Mouse (Mus musculus) bone marrow macrophage, adult 2 months (primary cell): Measurements from ENCODE around the gene Pias4. TPM values are rescaled to one million over a fixed set of nuclear protein-coding genes. Genes with fewer than 3 reads are reported as not detected.

Experiments
- H3K27ac ChIP-seq: 2 replicates; pipeline ENCODE4 v1.5.1; 2012; ENCODE audit warnings: low read depth, low read length; ENCODE audit not compliant: insufficient read depth
- H3K4me1 ChIP-seq: 2 replicates; pipeline ENCODE4 v1.6.1; 2012; ENCODE audit warnings: low read length; ENCODE audit not compliant: control insufficient read depth, insufficient read depth
- H3K4me3 ChIP-seq: 2 replicates; pipeline ENCODE4 v1.5.1; 2012; ENCODE audit warnings: mild to moderate bottlenecking, low read length, moderate library complexity; ENCODE audit not compliant: insufficient read depth
- CTCF ChIP-seq: IDR thresholded peaks from 2 replicates; pipeline ENCODE4 v1.5.1; 2012; ENCODE audit warnings: low read depth, mild to moderate bottlenecking, low read length, moderate library complexity
- POLR2A ChIP-seq: IDR thresholded peaks from 2 replicates; pipeline ENCODE4 v1.6.1; 2012; ENCODE audit warnings: mild to moderate bottlenecking, low read depth, low read length, borderline replicate concordance
- polyA plus RNA-seq: library from polyadenylated mRNA; stranded (reverse); fragments of >200 nt; gene quantifications from 2 replicates; pipeline ENCODE4 v1.2.4, GENCODE M21; 2012; ENCODE audit not compliant: missing spikeins, insufficient read depth, insufficient read length

Gene Pias4
- polyA plus RNA-seq, 1 experiment: 21.9 TPM

- TF ChIP-seq POLR2A (no peak), CTCF (no peak)
- Histone ChIP-seq H3K4me3 (no peak overlapping the region), H3K4me1 (peaks cover 2% of the 10 kb centered on the region; the same call in 1 of the 2 replicates), H3K27ac (no peak overlapping the region)
Observed at GRCm38 (mm10) chr10:81152609-81153008, 15.1 kb downstream of the Pias4 start.

GRCm38 (mm10) chr10:81151261-81151660 is 16.5 kb downstream of the Pias4 start:
- Histone ChIP-seq H3K4me1 (peaks cover 9% of the 10 kb centered on the region; the same call in 1 of the 2 replicates), H3K27ac (no peak overlapping the region), H3K4me3 (no peak overlapping the region)
- TF ChIP-seq POLR2A: no peak
- no peak for TF ChIP-seq CTCF

- no peak overlapping the region for H3K4me3 ChIP-seq
- peaks cover 31% of the 10 kb centered on the region for H3K4me1 ChIP-seq
- H3K27ac ChIP-seq: no peak overlapping the region
- TF ChIP-seq CTCF: no peak
- no peak for TF ChIP-seq POLR2A
Observed at GRCm38 (mm10) chr10:81146296-81146695, 21.4 kb downstream of the Pias4 start.

GRCm38 (mm10) chr10:81145778-81146177 is 21.9 kb downstream of the Pias4 start:
- Histone ChIP-seq H3K4me1 (peaks cover 33% of the 10 kb centered on the region), H3K27ac (no peak overlapping the region), H3K4me3 (no peak overlapping the region)
- TF ChIP-seq POLR2A (no peak), CTCF (no peak)

GRCm38 (mm10) chr10:81145307-81145706 is 22.4 kb downstream of the Pias4 start:
- TF ChIP-seq POLR2A: no peak
- H3K4me1 ChIP-seq: peaks cover 37% of the 10 kb centered on the region
- no peak overlapping the region for H3K27ac ChIP-seq
- no peak overlapping the region for H3K4me3 ChIP-seq

- H3K27ac ChIP-seq: no peak overlapping the region
- no peak overlapping the region for H3K4me3 ChIP-seq
- H3K4me1 ChIP-seq: peaks cover 43% of the 10 kb centered on the region
- TF ChIP-seq POLR2A: no peak
- no peak for TF ChIP-seq CTCF
Observed at GRCm38 (mm10) chr10:81144667-81145066, 23.1 kb downstream of the Pias4 start.

GRCm38 (mm10) chr10:81143845-81144437 is 23.8 kb downstream of the Pias4 start:
- TF ChIP-seq POLR2A: no peak
- TF ChIP-seq CTCF: no peak
- H3K27ac ChIP-seq: no peak overlapping the region
- no peak overlapping the region for H3K4me3 ChIP-seq
- peaks cover 50% of the 10 kb centered on the region for H3K4me1 ChIP-seq

GRCm38 (mm10) chr10:81143157-81143633 is 24.5 kb downstream of the Pias4 start:
- peak overlapping the region; percentile 25 for H3K27ac ChIP-seq
- H3K4me3 ChIP-seq: no peak overlapping the region
- TF ChIP-seq POLR2A (no peak), CTCF (no peak)
- peaks cover 50% of the 10 kb centered on the region for H3K4me1 ChIP-seq

- TF ChIP-seq POLR2A (no peak), CTCF (no peak)
- H3K27ac ChIP-seq: peak overlapping the region; percentile 25
- 0 out of 2 replicates have a peak overlapping the region, but pooled peaks have one; percentile 9 for H3K4me3 ChIP-seq
- H3K4me1 ChIP-seq: peaks cover 50% of the 10 kb centered on the region
Observed at GRCm38 (mm10) chr10:81142551-81142981, 25.2 kb downstream of the Pias4 start.

GRCm38 (mm10) chr10:81141455-81142210 is 26.1 kb downstream of the Pias4 start:
- Histone ChIP-seq H3K27ac (no peak overlapping the region), H3K4me1 (peaks cover 47% of the 10 kb centered on the region), H3K4me3 (0 out of 2 replicates have a peak overlapping the region, but pooled peaks have one; percentile 13)
- no peak for TF ChIP-seq CTCF
- no peak for TF ChIP-seq POLR2A
